Mouse (Mus musculus): ENCODE results near the gene Larp7. TPM values are rescaled to one million over a fixed set of nuclear protein-coding genes. Genes with fewer than 3 reads are reported as not detected.

Gene Larp7
- polyA plus RNA-seq, 1 experiment from 2014 or later: 36.1 TPM

- no peaks in the 10 kb centered on the region for H3K36me3 ChIP-seq
- no peak for ATAC-seq (ENCODE audit: low FRiP score)
- no peaks in the 10 kb centered on the region for H3K9me3 ChIP-seq
- no peak overlapping the region for H3K4me2 ChIP-seq
- H3K27me3 ChIP-seq: no peaks in the 10 kb centered on the region
- 74% methylated on average over 15 of the region's 15 CpGs for WGBS
- no peak overlapping the region for H3K27ac ChIP-seq
- H3K9ac ChIP-seq: no peak overlapping the region
- H3K4me1 ChIP-seq (replicated peaks): no peaks in the 10 kb centered on the region
- H3K4me3 ChIP-seq: no peak overlapping the region
Observed at GRCm38 (mm10) chr3:127507878-127508783, 45.0 kb downstream of the Larp7 start.

GRCm38 (mm10) chr3:127498742-127499400 is 54.3 kb downstream of the Larp7 start, which contains the start of gene Ank2:
Gene Ank2 (minus strand): TSS chr3:127499350.
- peak within 1 kb of the TSS; percentile 76 for H3K4me3 ChIP-seq
- H3K4me1 ChIP-seq (replicated peaks): peaks cover 18% of the 10 kb centered on the region
- H3K27me3 ChIP-seq: peaks cover 23% of the 10 kb centered on the region; the same call in 1 of the 2 replicates
- peak within 1 kb of the TSS; percentile 99 for H3K4me2 ChIP-seq
- ATAC-seq (ENCODE audit: low FRiP score): peak; percentile 83
- H3K36me3 ChIP-seq: no peaks in the 10 kb centered on the region
- under 1% methylated on average over 54 of the region's 62 CpGs for WGBS
- H3K9ac ChIP-seq: peak within 1 kb of the TSS; percentile 90
- peak within 1 kb of the TSS; percentile 75 for H3K27ac ChIP-seq
- no peaks in the 10 kb centered on the region for H3K9me3 ChIP-seq

- 2% methylated on average over 22 of the region's 23 CpGs for WGBS
- Histone ChIP-seq H3K27ac (peak overlapping the region; percentile 75), H3K27me3 (peaks cover 23% of the 10 kb centered on the region; the same call in 1 of the 2 replicates), H3K9me3 (no peaks in the 10 kb centered on the region), H3K4me1 (replicated peaks) (peaks cover 18% of the 10 kb centered on the region), H3K36me3 (no peaks in the 10 kb centered on the region), H3K4me3 (peak overlapping the region; percentile 76), H3K4me2 (peak overlapping the region; percentile 99), H3K9ac (peak overlapping the region; percentile 90)
- ATAC-seq (ENCODE audit: low FRiP score): peak; percentile 84
Observed at GRCm38 (mm10) chr3:127498197-127498741, 54.9 kb downstream of the Larp7 start.

- Histone ChIP-seq H3K9me3 (no peaks in the 10 kb centered on the region), H3K4me2 (no peak overlapping the region), H3K9ac (no peak overlapping the region), H3K27me3 (no peaks in the 10 kb centered on the region), H3K4me1 (replicated peaks) (peaks cover 2% of the 10 kb centered on the region), H3K4me3 (no peak overlapping the region), H3K36me3 (no peaks in the 10 kb centered on the region), H3K27ac (no peak overlapping the region)
- 87% methylated on average over 3 of the region's 3 CpGs for WGBS
- ATAC-seq (ENCODE audit: low FRiP score): no peak
Observed at GRCm38 (mm10) chr3:127492663-127493062, 60.5 kb downstream of the Larp7 start.

GRCm38 (mm10) chr3:127487302-127487701 is 65.8 kb downstream of the Larp7 start:
- 63% methylated on average over 7 of the region's 7 CpGs for WGBS
- H3K36me3 ChIP-seq: no peaks in the 10 kb centered on the region
- H3K9me3 ChIP-seq: no peaks in the 10 kb centered on the region
- H3K4me1 ChIP-seq (replicated peaks): peaks cover 17% of the 10 kb centered on the region
- H3K4me2 ChIP-seq: no peak overlapping the region
- ATAC-seq (ENCODE audit: low FRiP score): no peak
- 0 out of 2 replicates have a peak overlapping the region, but pooled peaks have one; percentile 40 for H3K27ac ChIP-seq
- H3K4me3 ChIP-seq: no peak overlapping the region
- H3K27me3 ChIP-seq: no peaks in the 10 kb centered on the region
- no peak overlapping the region for H3K9ac ChIP-seq

MicroRNAs within 50 kb of the gene (microRNA counts, 519-probe panel; counts per million panel counts)
- microRNA mmu-miR-302a (51.3 counts per million), microRNA mmu-miR-302b (51.3 counts per million), microRNA mmu-miR-302c (51.3 counts per million), microRNA mmu-miR-302d (3,008 counts per million, percentile 33 among the panel's probes with 10 or more counts), microRNA mmu-miR-367 (3,273 counts per million, percentile 39 among the panel's probes with 10 or more counts)

Small RNA genes within 50 kb of the gene (microRNA-seq; reads per million reads assigned to microRNA genes)
- gene Mir302a (759 reads per million, percentile 75 among the genes with 10 or more reads in this experiment), gene Mir302b (403 reads per million, percentile 67 among the genes with 10 or more reads in this experiment), gene Mir302c (44.2 reads per million, percentile 40 among the genes with 10 or more reads in this experiment), gene Mir302d (620 reads per million, percentile 73 among the genes with 10 or more reads in this experiment), gene Mir367 (not detected)

Other genes with a start within 250 kb of the Larp7 start
- 165 and 177 TPM in 2 replicates for gene Ank2, start 54.0 kb downstream of the Larp7 start, polyA plus RNA-seq (2015; fragmentation: Nextera tagmentation; extraction: Ambion mirVana)
- gene Zgrf1, start 140 bp upstream of the Larp7 start, polyA plus RNA-seq (2015; fragmentation: Nextera tagmentation; extraction: Ambion mirVana): 3.3 and 4.9 TPM in 2 replicates
- gene Neurog2, start 79.8 kb upstream of the Larp7 start, polyA plus RNA-seq (2015; fragmentation: Nextera tagmentation; extraction: Ambion mirVana): 14.9 and 17.5 TPM in 2 replicates
- 0.79 and 1.3 TPM in 2 replicates for gene Alpk1, start 227.2 kb upstream of the Larp7 start, polyA plus RNA-seq (2015; fragmentation: Nextera tagmentation; extraction: Ambion mirVana)
- gene Tifa, start 236.5 kb upstream of the Larp7 start, polyA plus RNA-seq (2015; fragmentation: Nextera tagmentation; extraction: Ambion mirVana): 3.5 and 4.7 TPM in 2 replicates